ENCODE assay signal across 19 mouse cellular contexts in genomic region chr7:117539931-117540330, GRCm38 (mm10).
"Had no signal": no experiment of that assay in that cellular context is flagged by ENCODE, and none has a peak within 500 bp of the region (broad histone marks: within the 10 kb centered on the region; RNA-seq: fewer than 3 reads in every experiment).

No protein-coding gene starts in this region.

- H3K27ac ChIP-seq: kidney, postnatal 0 days; left cerebral cortex, adult 2 months; liver, embryonic 13.5 days; lung, embryonic 15.5 days; macrophage; midbrain, embryonic 10.5 days; neural tube, embryonic 12.5 days; stomach, embryonic 15.5 days had no signal

- H3K4me3 ChIP-seq: left cerebral cortex, adult 2 months; liver, embryonic 13.5 days; lung, embryonic 15.5 days; midbrain, embryonic 10.5 days; myocyte; neural tube, embryonic 12.5 days; stomach, embryonic 15.5 days had no signal

- H3K9me3 ChIP-seq: liver, embryonic 13.5 days; lung, embryonic 15.5 days; midbrain, embryonic 10.5 days; neural tube, embryonic 12.5 days; stomach, embryonic 15.5 days had no signal

- DNase-seq: kidney, adult 8-10 months; liver; liver, embryonic 13.5 days; liver, postnatal 0 days; lung, postnatal 14 days; midbrain, embryonic 14.5 days; right cerebral cortex, postnatal 14 days; thymus, adult 2 months; thymus, postnatal 25 days had no signal

- H3K4me2 ChIP-seq: liver, embryonic 13.5 days; lung, embryonic 15.5 days; neural tube, embryonic 12.5 days; stomach, embryonic 15.5 days had no signal

- H3K9ac ChIP-seq: liver, embryonic 13.5 days; liver, postnatal 0 days; lung, embryonic 15.5 days; neural tube, embryonic 12.5 days; stomach, embryonic 15.5 days had no signal

- H3K36me3 ChIP-seq: liver, embryonic 13.5 days; lung, embryonic 15.5 days; midbrain, embryonic 10.5 days; neural tube, embryonic 12.5 days; stomach, embryonic 15.5 days had no signal

- ATAC-seq: inflammation-experienced regulatory T-cells, adult 6 months; intestine, postnatal 0 days; liver, postnatal 0 days had no signal

- H3K4me1 ChIP-seq: liver, embryonic 13.5 days; lung, embryonic 15.5 days; stomach, embryonic 15.5 days had no signal

- H3K27me3 ChIP-seq: liver, embryonic 13.5 days; lung, embryonic 15.5 days; neural tube, embryonic 12.5 days; stomach, embryonic 15.5 days had no signal
